Mouse (Mus musculus) R1 (cell line): ENCODE measurements around the gene Mpst.
A peak's percentile ranks its signal among the peaks of the same experiment; 100 is the strongest.

Source experiments
- DNase-seq: peaks from one replicate; pipeline ENCODE4 v3.0.0-alpha.2; 2018; ENCODE audit warnings: low read depth, low spot score

Gene Mpst

GRCm38 (mm10) chr15:78406293-78406934, at the start of gene Mpst:
Gene Mpst, plus strand, starts transcription at chr15:78406416.
- DNase-seq = peak; percentile 93

GRCm38 (mm10) chr15:78365916-78366315, 40.3 kb upstream of the Mpst start:
- no peak for DNase-seq

DNA sequence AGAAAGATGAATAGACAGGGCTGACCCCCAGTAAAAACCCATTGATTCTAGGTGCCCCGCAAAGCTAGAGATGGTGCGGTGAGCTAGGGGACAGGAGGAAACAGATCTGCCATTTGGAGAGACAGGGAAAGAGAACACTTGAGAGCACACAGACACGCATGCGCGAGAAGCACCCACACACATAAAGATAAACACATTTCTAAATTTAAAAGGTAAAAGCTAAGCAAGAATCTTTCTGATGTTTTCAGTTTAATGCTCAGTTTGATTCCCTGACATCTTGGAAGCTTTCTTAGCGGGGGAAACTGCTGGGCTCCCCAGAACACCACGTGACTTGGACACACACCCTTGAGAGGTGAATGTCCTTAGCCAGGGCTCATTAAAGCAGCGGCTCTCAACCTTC, 39.3 kb upstream of the Mpst start:
- DNase-seq = no peak

DNA sequence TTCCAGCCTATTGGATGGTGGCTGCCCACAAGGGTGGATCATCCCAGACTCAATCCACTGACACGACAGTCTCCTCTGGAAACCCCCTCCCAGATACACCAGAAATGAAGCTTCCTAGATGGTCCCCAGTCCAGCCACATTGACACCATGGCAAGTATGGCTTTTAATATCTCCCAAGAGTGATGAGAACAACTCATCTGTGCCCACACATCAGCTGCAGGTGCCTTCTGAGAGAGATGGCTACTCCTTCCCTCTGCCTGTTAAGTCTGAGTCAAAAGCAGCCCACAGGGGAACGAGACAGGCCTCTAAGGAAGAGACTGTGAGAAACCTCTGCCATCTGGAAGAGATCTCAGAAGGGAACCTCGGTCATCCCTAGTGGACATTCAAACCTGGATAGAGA, 38.4 kb upstream of the Mpst start:
- DNase-seq = no peak

DNA sequence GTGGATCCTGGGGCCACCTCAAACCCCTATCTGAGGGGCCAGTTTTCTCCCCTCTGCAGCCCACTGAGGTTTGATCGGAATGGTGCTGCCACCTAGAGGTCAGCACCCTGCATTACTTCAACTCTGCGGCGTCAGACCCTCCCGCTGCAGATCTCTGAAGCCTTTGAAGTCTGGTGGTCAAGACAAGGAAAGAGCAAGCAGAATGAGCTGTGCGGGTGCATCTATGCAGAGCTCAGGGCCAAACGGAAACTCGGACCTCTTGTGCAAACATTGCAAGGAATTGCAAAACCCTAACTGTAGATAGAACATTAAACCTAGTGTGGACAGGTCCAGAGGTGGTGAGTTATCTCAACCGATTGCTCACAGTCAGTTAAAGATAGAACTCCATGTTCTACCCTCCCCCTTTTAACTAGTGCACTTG, 37.3 kb upstream of the Mpst start:
- DNase-seq = peak; percentile 44

DNA sequence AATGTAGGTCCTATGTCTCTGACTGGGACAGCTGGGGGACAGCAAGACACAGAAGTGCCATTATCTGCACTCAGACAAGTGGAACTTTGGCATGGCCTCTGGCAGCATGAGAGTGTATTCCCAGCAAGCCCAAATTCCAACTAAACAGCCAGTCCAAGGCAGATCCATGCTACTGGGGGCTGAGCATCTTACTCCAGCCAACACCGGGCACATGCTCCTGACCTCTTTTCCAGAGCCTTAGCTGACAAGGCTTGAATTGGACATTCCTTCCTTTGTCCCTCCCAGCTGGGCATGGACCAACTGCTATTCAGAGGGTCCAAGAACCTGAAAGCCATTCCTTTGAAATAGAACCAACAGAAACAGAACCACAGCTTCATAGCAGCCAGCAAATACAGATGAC, 36.6 kb upstream of the Mpst start:
- no peak for DNase-seq

GRCm38 (mm10) chr15:78372796-78373195, 33.4 kb upstream of the Mpst start:
- DNase-seq = no peak

- no peak for DNase-seq
These were observed 32.0 kb upstream of the Mpst start for GRCm38 (mm10) chr15:78374204-78374603.

DNA sequence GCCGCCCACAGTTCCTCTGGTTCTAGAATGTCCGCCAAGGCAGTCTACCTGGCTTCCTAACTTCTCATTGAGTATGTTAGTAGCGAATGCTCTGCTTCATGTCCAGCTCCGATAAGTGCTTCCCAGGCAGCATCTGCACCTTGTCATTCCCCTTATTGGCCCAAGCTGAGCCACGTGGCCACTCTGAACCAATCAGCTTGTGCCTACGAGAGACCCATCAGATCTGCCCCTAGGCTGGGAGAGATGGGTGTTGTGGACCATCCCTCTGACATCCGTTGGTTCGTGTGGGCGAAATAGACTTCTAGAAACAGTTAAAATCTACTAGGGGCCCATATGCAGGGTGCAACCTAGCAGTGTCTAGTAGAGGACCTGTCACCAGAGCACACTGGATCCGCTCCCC, 28.4 kb upstream of the Mpst start:
- peak; percentile 61 for DNase-seq

- no peak for DNase-seq
These were observed 27.7 kb upstream of the Mpst start for GRCm38 (mm10) chr15:78378556-78378955.

DNA sequence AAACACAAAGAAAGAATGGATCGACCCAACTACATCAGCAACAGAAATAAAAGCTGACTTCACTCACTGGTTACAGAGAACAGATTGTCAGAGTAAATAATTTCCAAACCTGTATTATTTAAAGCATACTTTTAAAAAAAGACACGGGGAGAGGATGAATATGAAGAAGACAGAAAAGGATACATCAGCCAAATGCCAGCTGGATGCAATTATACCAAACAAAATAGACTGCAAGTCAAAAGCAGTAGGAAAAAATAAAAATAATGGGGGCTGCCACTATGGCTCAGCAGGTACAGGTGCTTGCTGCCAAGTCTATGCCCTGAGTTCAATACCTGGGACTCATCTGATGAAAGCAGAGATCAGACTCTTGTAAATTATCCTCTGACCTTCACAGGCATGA, 26.0 kb upstream of the Mpst start:
- DNase-seq = no peak

GRCm38 (mm10) chr15:78380741-78381140, 25.5 kb upstream of the Mpst start:
- DNase-seq = no peak

GRCm38 (mm10) chr15:78382115-78382514, 24.1 kb upstream of the Mpst start:
- DNase-seq = peak; percentile 14

DNA sequence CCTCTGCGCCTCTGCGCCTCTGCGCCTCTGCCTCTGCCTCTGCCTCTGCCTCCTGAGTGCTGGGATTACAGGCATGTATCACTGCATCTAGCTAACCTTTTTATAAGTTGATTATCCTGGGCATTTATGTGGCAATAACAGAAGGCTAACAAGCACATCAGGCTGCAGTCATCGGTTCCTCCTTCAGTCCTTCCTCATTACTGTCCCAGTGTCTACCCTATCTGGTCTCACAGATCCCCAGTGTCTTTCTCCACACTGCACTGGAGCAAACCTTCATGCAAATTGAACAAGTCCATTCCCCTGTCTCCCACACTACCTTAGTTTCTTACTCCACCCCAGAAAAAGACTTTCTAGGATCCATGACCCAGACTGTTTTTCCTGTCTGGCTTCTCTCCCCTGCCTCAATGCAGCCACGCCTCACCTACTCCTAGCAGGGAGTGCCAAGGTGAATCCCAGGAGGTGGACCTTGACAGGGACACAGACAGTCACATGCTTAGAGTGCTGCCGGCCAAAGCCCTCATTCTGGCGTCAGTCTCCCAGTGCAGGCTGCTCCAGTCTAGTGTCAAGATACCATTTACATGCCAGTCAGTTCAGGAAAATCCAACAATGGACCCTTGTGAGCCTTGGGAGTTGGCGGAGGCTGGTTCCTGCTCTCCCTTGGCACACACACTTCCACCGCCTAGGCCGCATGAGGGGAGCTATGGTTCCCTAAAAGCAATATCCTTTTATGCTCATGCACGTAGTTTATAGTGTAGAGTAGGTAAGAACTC, 22.6 kb upstream of the Mpst start:
- no peak for DNase-seq

- DNase-seq = no peak
These were observed 21.7 kb upstream of the Mpst start for GRCm38 (mm10) chr15:78384220-78385116.

- no peak for DNase-seq
These were observed 20.7 kb upstream of the Mpst start for GRCm38 (mm10) chr15:78385564-78385963.

DNA sequence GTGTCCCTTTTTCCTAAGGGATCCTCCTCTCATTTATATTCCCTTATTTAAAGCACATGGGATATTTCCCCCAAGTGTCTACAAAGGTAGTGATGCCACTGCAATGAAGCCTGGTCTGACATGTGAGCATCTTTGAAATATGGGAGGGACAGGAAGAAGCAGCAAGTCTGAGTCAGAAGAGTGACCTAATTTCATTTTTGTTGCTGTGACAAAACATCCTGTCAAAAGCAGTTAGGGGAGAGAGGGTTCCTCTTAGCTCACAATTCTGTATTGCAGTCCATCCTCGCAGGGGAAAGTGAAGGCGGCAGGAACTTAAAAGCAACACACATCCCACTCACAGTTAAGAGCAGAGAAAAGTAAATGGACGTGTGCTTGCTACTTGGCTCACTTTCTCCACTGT, 15.4 kb upstream of the Mpst start:
- no peak for DNase-seq

DNA sequence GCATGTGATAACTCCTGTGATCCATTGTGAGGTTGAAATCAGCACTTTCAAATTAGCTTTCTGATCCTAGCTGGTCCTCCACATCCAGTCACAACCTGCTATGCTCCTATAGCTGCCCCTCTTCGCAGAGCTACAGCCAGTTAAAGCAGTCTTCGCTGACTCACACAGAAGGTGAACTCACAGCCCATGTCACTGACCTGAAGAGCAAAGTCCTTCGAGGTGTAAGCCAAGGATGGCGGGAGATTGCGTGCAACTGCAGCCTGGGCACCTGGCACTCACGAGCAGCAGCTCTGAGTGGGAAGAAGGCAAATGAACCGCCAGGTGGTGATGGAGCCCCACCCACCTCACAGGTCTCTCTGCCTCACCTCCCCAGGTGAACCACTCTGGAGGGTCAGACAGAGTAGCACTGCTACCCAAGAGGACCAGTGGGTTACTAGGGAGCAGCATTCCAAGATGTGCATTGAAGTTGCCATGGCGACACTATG, 10.7 kb upstream of the Mpst start, which contains the start of gene Tex33:
Gene Tex33 (minus strand): TSS at position 435 of the 485 bp plus-strand sequence.
- DNase-seq = no peak

DNA sequence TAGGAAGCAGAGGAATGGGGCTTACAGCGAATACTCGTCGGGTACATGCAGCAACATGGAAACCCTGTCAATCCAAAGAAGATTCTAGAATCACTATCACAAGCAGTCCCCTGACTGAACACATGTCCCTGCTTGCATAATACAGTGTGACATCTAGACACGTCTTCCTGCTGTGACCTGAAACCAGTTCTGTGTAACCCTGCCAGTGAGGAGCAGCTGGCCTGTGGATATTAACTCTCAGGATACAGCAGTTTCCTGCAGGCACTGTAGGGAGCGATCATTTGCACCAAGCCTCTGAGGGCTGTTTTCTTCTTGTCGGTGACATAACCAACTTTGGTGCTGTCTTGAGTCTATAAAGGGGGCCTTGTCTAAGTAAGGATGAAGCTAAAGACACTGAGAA, 4.9 kb upstream of the Mpst start:
- DNase-seq = no peak

DNA sequence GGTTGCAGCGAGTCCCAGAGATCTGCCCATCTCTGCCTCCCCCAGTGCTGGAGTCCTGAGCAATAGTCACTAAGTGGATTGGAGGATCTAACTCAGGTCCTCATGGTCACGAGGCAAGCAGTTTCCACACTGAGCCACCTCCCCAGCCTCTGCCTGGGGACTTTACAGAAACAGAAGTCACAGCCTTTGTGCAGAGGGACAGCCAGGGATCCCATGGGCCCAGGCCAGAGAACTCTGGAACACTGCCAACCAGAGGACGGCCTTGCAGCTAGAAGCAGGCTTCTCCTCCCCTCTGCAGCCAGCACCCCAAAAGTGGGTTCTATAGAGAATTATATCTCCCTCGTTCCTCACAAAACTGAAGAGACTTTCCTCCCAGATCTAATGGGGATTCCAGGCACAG, 4.3 kb upstream of the Mpst start:
- DNase-seq = no peak

DNA sequence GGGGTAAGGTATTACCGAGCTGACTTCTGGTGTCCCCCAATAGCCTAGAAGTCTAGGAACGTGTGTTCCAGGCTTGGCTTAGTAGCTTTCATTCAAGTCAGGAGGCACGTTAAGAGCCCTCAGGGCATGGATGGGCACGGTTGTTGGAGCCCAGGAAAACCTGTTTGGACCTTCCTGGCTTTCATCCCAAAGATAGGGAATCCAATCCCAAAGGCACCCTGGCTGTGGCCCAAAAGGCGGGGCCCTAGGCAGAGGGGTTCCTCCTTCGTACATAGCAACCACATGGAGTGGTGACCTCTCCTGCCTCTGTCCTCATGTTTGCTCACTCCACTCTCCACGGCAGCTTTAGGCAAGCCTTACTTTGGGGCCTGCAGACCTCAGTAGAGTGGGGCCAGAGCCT, 3.8 kb upstream of the Mpst start:
- no peak for DNase-seq

- DNase-seq = peak; percentile 68
These were observed 2.9 kb upstream of the Mpst start for GRCm38 (mm10) chr15:78403301-78403741.
